Mouse (Mus musculus) small intestine, adult 2 months (tissue): ENCODE data around the gene Nod1.

ENCODE experiments used
- CTCF ChIP-seq: fragments of 200-500 bp; IDR thresholded peaks from 2 replicates; pipeline ENCODE4 v1.5.1; 2012; ENCODE audit warnings: low read depth, mild to moderate bottlenecking, control low read depth, inconsistent platforms, low read length, moderate library complexity, mixed read lengths; ENCODE audit not compliant: insufficient replicate concordance, insufficient read length; ENCODE audit errors: extremely low read depth
- POLR2A ChIP-seq: fragments of 200-500 bp; IDR thresholded peaks from 2 replicates; pipeline ENCODE4 v1.6.1; 2012; ENCODE audit warnings: low read depth, mild to moderate bottlenecking, control low read depth, inconsistent platforms, low read length, moderate library complexity

DNA sequence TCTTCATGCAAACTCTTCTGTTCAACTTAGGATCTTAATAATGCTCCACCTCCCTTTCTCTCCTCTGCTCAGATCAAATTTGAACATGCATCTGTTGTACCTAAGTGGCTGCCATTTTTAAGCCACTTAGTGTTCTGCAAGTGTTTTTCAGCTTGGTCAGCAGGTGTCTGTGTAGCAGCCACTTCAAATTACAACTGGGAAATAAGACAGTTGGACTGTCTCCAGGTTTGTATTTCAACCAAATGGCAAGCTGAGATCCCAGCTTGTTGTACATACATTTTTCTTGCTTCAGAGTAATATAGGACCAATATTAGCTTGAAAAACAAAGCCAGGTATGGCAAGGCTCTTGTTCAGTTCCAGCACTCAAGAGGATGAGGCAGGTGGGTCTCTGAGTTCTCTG, 93.9 kb downstream of the Nod1 start:
- TF ChIP-seq POLR2A (no peak), CTCF (no peak)
